Mouse (Mus musculus): ENCODE measurements at regions not wholly inside any gene's neighbourhood (a gene's known extent, or its start where the extent isn't known, plus 50 kb on each side); places are given as distances from the start of the nearest gene placed in this dataset.

DNA sequence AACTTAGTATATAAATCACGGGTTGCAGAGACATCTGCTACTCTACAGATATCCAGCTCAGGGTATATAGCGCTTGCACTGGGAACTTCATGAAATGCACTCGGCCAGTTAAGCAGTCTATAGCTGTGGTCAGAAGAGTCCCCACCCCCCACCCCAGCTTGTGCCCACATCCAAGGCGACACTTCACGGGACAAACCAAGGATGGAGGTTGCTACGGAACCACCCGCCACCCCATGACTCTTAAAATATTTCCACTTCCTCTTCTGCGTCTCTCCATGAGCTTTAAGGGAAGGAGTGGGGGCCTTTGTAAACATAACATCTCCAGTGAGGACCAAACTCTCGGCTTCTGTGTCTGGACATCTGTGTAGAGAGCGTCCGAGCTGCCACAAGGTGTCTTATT lies 469.5 kb upstream of the Fam19a5 start:
- no peak for TF ChIP-seq GATA1 (IDR thresholded peaks at IDR 0.05; ENCODE audit: borderline replicate concordance, low read length)
- TF ChIP-seq FLI1 (IDR thresholded peaks at IDR 0.05; ENCODE audit: low read length): no peak
